Mouse (Mus musculus) intestine, embryonic 16.5 days (tissue): Measurements from ENCODE around the gene Arhgap28. TPM values are rescaled to one million over a fixed set of nuclear protein-coding genes. Genes with fewer than 3 reads are reported as not detected.

Experiments used
- ATAC-seq: fragments of 200-750 bp; cut with Nextera tagmentation; 2 replicates; pipeline ENCODE4 v1.8.0; 2017; ENCODE audit warnings: moderate TSS enrichment, moderate library complexity
- H3K27ac ChIP-seq: fragments of 300-500 bp; sonication (generic); 2 replicates; pipeline ENCODE4 v1.5.1; 2014; ENCODE audit warnings: mild to moderate bottlenecking, low read length
- H3K27me3 ChIP-seq: fragments of 300-500 bp; sonication (generic); replicated peaks from 2 replicates; pipeline ENCODE4 v1.6.1; 2014; ENCODE audit warnings: low read length, control low read depth, mixed read lengths; ENCODE audit not compliant: control insufficient read depth, insufficient read depth
- H3K36me3 ChIP-seq: fragments of 300-500 bp; sonication (generic); 2 replicates; pipeline ENCODE4 v1.6.1; 2014; ENCODE audit warnings: low read length, control low read depth; ENCODE audit not compliant: control insufficient read depth, insufficient read depth
- H3K4me1 ChIP-seq: fragments of 300-500 bp; sonication (generic); 2 replicates; pipeline ENCODE4 v1.6.1; 2014; ENCODE audit warnings: low read length, control low read depth, mixed read lengths; ENCODE audit not compliant: control insufficient read depth, insufficient read depth
- H3K4me2 ChIP-seq: fragments of 300-500 bp; sonication (generic); 2 replicates; pipeline ENCODE4 v1.6.1; 2014; ENCODE audit warnings: low read depth, low read length, control low read depth
- H3K4me3 ChIP-seq: fragments of 300-500 bp; sonication (generic); 2 replicates; pipeline ENCODE4 v1.5.1; 2014; ENCODE audit warnings: mild to moderate bottlenecking, low read length
- H3K9ac ChIP-seq: fragments of 300-500 bp; sonication (generic); 2 replicates; pipeline ENCODE4 v1.6.1; 2014; ENCODE audit warnings: low read depth, low read length
- H3K9me3 ChIP-seq: fragments of 300-500 bp; sonication (generic); 2 replicates; pipeline ENCODE4 v1.6.1; 2016; ENCODE audit warnings: low read length, control low read depth; ENCODE audit not compliant: control insufficient read depth
- WGBS: fragments of 180-500 bp; shearing (Covaris S2); extraction: QIAGEN DNeasy Blood & Tissue Kit; methylation state at CpG from one replicate; pipeline ENCODE4 v1.1.7; 2014; 5-methylcytosine and 5-hydroxymethylcytosine counted together
- polyA plus RNA-seq: library from polyadenylated mRNA; unstranded; fragments of >200 nt; fragmentation: Nextera tagmentation; extraction: Ambion mirVana; gene quantifications from 2 replicates; pipeline ENCODE4 v1.2.1, GENCODE M21; 2015

Arhgap28 gene
- 12.7 and 13.1 TPM in 2 replicates for polyA plus RNA-seq

DNA sequence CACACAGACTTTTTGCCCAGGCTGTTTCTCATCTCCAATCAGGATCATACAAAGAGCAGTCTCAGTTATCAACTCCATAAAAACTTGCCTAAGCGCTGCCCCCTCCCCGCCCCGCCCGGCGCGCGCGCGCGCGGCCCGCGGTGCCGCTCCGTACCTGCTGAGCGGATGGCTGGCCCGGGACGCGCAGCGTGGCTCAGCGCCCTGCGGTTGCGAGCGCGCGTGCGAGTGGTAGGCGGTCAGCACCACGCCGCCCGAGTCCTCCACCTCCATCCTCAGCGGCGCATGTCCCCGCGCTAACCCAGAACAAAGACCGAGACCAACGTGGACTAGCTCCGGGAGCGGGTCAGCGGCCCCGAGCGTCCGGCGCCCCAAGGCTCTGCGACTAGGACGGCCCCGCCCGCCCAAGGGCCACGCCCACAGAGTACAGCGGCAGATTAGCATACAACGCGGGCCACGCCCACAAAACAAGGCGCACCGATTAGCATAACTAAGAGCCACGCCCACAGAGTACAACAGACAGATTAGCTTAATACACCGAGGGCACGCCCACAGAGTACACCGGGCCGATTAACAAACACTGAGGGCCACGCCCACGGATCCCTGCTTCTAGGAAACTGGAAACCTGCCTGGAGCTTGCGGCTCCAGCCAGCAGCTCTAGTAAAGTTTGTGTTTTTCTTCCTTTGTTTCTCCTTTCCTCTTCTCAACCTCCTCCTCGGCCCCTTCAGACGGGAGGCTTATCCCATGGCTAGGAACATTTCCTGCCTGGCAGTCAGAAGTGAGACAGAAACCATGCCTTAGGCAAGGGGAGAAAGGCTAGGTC is at the start of gene Arhgap28:
TSS of gene Arhgap28 (minus strand) at position 380 of the 820 bp plus-strand sequence.
- Histone ChIP-seq H3K27me3 (no peaks in the 10 kb centered on the region), H3K9me3 (no peaks in the 10 kb centered on the region), H3K4me2 (peak within 1 kb of the TSS; percentile 50), H3K27ac (peak within 1 kb of the TSS; percentile 75), H3K4me1 (peaks cover 3% of the 10 kb centered on the region; the same call in 1 of the 2 replicates), H3K9ac (peak within 1 kb of the TSS; percentile 75), H3K4me3 (peak within 1 kb of the TSS; percentile 72), H3K36me3 (no peaks in the 10 kb centered on the region)
- ATAC-seq: peak; percentile 93
- WGBS: under 1% methylated on average over 65 of the region's 65 CpGs

GRCm38 (mm10) chr17:68046341-68046675 is 42.4 kb upstream of the Arhgap28 start:
- Histone ChIP-seq H3K27ac (no peak overlapping the region; the same call in 1 of the 2 replicates), H3K4me2 (no peak overlapping the region), H3K4me1 (no peaks in the 10 kb centered on the region), H3K27me3 (no peaks in the 10 kb centered on the region), H3K4me3 (no peak overlapping the region), H3K9me3 (no peaks in the 10 kb centered on the region), H3K36me3 (no peaks in the 10 kb centered on the region), H3K9ac (no peak overlapping the region)
- no peak for ATAC-seq
- WGBS: 61% methylated on average over 7 of the region's 7 CpGs

DNA sequence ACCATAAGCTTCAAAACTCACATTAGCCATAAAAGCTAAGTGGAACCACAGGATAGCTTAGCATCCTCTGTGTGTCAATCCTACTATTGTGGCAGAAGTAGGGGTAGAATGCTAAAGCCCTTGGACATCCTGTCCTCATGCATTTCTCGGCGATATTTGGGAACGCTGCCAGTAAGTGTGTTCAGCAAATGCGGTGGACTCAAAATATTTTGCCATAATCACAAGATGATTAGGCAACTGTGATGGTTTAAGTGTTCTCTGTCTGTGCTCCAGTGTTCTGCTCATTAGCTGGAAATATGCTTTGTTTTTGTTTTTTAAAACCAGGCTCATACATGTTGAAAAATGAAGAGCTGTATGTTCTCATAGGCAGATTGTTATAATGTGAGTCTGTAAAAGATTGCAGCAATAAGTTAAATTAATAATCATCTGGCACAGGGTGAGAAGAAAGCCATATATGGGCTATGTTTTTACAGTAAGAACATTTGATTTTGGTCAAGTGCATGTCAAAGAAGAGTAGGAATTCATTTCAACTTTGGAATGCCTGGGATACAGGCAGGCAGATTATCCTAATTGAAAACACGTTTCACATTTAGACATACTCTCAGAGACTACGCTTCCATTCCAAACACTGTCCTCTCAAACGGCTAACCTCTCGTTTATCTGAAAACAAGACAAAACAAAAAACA is 41.9 kb upstream of the Arhgap28 start:
- peak; percentile 13; the same call in 1 of the 2 replicates for ATAC-seq
- Histone ChIP-seq H3K27ac (no peak overlapping the region), H3K9ac (no peak overlapping the region), H3K9me3 (no peaks in the 10 kb centered on the region), H3K4me1 (no peaks in the 10 kb centered on the region), H3K36me3 (no peaks in the 10 kb centered on the region), H3K4me3 (no peak overlapping the region), H3K4me2 (no peak overlapping the region), H3K27me3 (no peaks in the 10 kb centered on the region)
- 61% methylated on average over 8 of the region's 8 CpGs for WGBS

DNA sequence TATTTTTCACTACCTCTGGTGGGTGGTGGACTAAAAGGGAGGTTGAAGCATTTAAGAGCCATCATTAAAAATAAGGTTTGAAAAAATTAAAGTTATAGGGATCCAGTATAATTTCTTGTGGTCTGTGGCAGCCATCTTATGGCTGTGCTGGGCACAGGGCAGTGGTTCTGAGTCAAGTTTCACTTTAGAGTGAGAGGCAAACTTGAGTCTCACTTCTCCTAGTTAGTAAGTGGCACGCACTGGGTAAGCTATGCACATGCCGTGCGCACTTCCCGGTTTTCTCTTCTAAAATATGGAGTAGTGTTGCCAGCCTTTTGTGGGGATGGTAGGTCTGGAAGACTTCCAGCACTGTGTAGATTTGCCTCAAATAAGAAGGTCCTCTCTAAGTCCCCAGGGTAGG is 38.5 kb upstream of the Arhgap28 start:
- Histone ChIP-seq H3K4me1 (no peaks in the 10 kb centered on the region), H3K27ac (no peak overlapping the region), H3K9ac (no peak overlapping the region), H3K27me3 (no peaks in the 10 kb centered on the region), H3K4me3 (no peak overlapping the region), H3K36me3 (no peaks in the 10 kb centered on the region), H3K9me3 (no peaks in the 10 kb centered on the region), H3K4me2 (no peak overlapping the region)
- WGBS: 89% methylated on average over 4 of the region's 4 CpGs
- ATAC-seq: no peak

GRCm38 (mm10) chr17:68037011-68037410 is 33.1 kb upstream of the Arhgap28 start:
- Histone ChIP-seq H3K4me1 (no peaks in the 10 kb centered on the region), H3K9ac (no peak overlapping the region), H3K4me2 (no peak overlapping the region), H3K27ac (no peak overlapping the region), H3K9me3 (no peaks in the 10 kb centered on the region), H3K4me3 (no peak overlapping the region), H3K27me3 (no peaks in the 10 kb centered on the region), H3K36me3 (no peaks in the 10 kb centered on the region)
- 61% methylated on average over 1 of the region's 1 CpGs for WGBS
- ATAC-seq: no peak

GRCm38 (mm10) chr17:68029495-68029894 is 25.6 kb upstream of the Arhgap28 start:
- Histone ChIP-seq H3K9ac (no peak overlapping the region), H3K4me2 (no peak overlapping the region), H3K36me3 (no peaks in the 10 kb centered on the region), H3K9me3 (no peaks in the 10 kb centered on the region), H3K4me3 (no peak overlapping the region), H3K27ac (no peak overlapping the region), H3K4me1 (no peaks in the 10 kb centered on the region), H3K27me3 (no peaks in the 10 kb centered on the region)
- ATAC-seq: no peak
- WGBS: 80% methylated on average over 5 of the region's 5 CpGs

- no peak overlapping the region for H3K9ac ChIP-seq
- H3K4me1 ChIP-seq: no peaks in the 10 kb centered on the region
- no peak overlapping the region for H3K4me3 ChIP-seq
- no peaks in the 10 kb centered on the region for H3K27me3 ChIP-seq
- no peak for ATAC-seq
- H3K4me2 ChIP-seq: no peak overlapping the region
- no peaks in the 10 kb centered on the region for H3K36me3 ChIP-seq
- WGBS: 95% methylated on average over 4 of the region's 4 CpGs
- no peaks in the 10 kb centered on the region for H3K9me3 ChIP-seq
- H3K27ac ChIP-seq: no peak overlapping the region
Observed at GRCm38 (mm10) chr17:68028519-68028918, 24.6 kb upstream of the Arhgap28 start.

DNA sequence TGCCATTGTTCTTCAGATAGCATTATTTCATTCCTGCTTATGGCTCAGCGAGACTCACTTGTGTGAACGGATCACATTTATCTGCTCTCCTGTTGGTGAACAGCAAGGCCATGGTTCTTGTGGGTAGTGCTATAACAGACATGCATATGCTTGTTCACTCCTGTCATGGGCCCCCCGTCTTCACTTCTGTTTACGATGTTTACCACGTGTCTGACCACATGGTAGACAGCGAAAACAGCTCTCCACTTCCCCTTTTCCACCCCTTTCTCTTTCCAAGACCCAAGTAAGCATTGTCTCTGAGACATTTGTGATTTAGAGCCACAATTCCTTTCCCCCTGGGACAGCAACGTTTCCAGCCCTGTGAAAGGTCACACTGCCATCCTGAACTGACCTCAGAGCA is 20.4 kb upstream of the Arhgap28 start:
- H3K27ac ChIP-seq: no peak overlapping the region
- no peaks in the 10 kb centered on the region for H3K36me3 ChIP-seq
- whole genome bisulfite sequencing: 58% methylated on average over 7 of the region's 7 CpGs
- H3K27me3 ChIP-seq: no peaks in the 10 kb centered on the region
- H3K9me3 ChIP-seq: no peaks in the 10 kb centered on the region
- ATAC-seq: no peak
- H3K4me2 ChIP-seq: no peak overlapping the region
- no peak overlapping the region for H3K4me3 ChIP-seq
- no peak overlapping the region for H3K9ac ChIP-seq
- H3K4me1 ChIP-seq: no peaks in the 10 kb centered on the region

- H3K27me3 ChIP-seq: no peaks in the 10 kb centered on the region
- no peak overlapping the region for H3K9ac ChIP-seq
- no peak for ATAC-seq
- H3K9me3 ChIP-seq: no peaks in the 10 kb centered on the region
- no peaks in the 10 kb centered on the region for H3K36me3 ChIP-seq
- no peaks in the 10 kb centered on the region; the same call in 1 of the 2 replicates for H3K4me1 ChIP-seq
- no peak overlapping the region for H3K4me3 ChIP-seq
- H3K4me2 ChIP-seq: peak overlapping the region; percentile 9; the same call in 1 of the 2 replicates
- 41% methylated on average over 15 of the region's 15 CpGs for WGBS
- no peak overlapping the region for H3K27ac ChIP-seq
Observed at GRCm38 (mm10) chr17:68019466-68020065, 15.6 kb upstream of the Arhgap28 start.
